Mouse (Mus musculus) CD4-positive, CD25-positive, alpha-beta regulatory T cell, adult 9 weeks (primary cell): ENCODE results near the gene Chrm2. TPM values are rescaled to one million over a fixed set of nuclear protein-coding genes. Genes with fewer than 3 reads are reported as not detected.

Experiments used
- polyA plus RNA-seq: library from polyadenylated mRNA; unstranded; fragments of 100-300 nt; shearing (Covaris generic); gene quantifications from one replicate; pipeline ENCODE4 v1.2.1, GENCODE M21; 2017

Chrm2 gene
- 0.05 TPM for polyA plus RNA-seq

DNA sequence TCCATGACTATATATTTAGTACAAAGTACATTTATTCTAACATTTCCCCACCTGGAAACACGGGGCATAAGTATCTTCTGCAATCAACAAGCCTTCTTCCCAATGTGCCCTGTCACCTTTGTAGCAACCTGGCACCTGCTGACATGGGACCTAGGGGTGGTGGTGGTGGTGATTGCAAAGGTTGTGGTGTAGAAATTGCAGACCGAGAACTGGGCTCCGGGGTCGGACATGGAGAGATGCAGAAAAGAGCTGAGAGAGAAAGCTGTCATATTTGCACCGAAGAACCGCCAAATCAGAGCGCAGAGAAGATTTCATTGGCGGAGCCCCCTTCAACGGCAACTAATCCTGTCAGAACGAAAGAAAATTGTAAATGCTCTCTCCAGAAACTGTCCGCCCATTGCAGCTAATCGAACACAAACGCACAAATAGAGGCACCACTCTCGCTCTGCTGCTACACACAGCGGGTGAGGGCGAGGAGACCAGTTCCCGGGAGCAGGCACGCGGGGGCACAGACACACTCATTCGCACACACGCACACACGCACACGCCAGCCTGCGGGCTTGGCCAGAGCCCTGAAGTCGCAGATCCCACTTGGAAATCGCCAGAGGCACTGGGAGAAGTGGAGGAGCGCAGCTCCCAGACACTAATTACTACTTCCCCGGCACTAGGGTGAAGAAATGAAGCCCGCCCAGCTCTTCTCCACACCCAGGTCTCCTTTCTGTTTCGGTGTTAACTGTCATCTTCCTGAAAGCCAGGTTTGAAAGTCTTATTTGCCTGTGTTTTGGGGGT lies at the start of gene Chrm2:
Gene Chrm2, plus strand, starts transcription at position 473 of the 789 bp plus-strand sequence.

